ENCODE assay signal across 12 mouse cellular contexts in genomic region chr17:7600555-7600954, GRCm38 (mm10).
DNase-seq lines count a peak whose midpoint lies in the region; ATAC-seq and TF ChIP-seq lines count a peak whose summit lies in the region.
"Had no signal": no experiment of that assay in that cellular context is flagged by ENCODE, and none has a peak within 500 bp of the region (broad histone marks: within the 10 kb centered on the region; RNA-seq: fewer than 3 reads in every experiment).

No protein-coding gene starts in this region.

- TF ChIP-seq POLR2A in lung, adult 2 months (IDR thresholded peaks at IDR 0.05; ENCODE audit: borderline replicate concordance, extremely low read depth, low read depth, low read length) = no peak

- H3K27ac ChIP-seq in neural tube, embryonic 15.5 days (replicated peaks) = no peak overlapping the region
- H3K27ac ChIP-seq in midbrain, embryonic 14.5 days (replicated peaks; ENCODE audit: low read depth, low read length) = no peak overlapping the region
- H3K27ac ChIP-seq in forebrain, embryonic 16.5 days (ENCODE audit: low read length) = no peak overlapping the region
- H3K27ac ChIP-seq: embryonic facial prominence, embryonic 15.5 days; hindbrain, embryonic 10.5 days; liver, embryonic 13.5 days had no signal

- H3K4me3 ChIP-seq in lung, adult 2 months (replicated peaks; ENCODE audit: extremely low read depth, low read depth, low read length) = no peak overlapping the region
- no peak overlapping the region for H3K4me3 ChIP-seq in neural tube, embryonic 15.5 days (replicated peaks)
- H3K4me3 ChIP-seq in midbrain, embryonic 14.5 days (replicated peaks; ENCODE audit: low read depth, low read length) = no peak overlapping the region
- H3K4me3 ChIP-seq in forebrain, embryonic 16.5 days (replicated peaks; ENCODE audit: low read length) = no peak overlapping the region
- H3K4me3 ChIP-seq: embryonic facial prominence, embryonic 15.5 days; hindbrain, embryonic 10.5 days; liver, embryonic 13.5 days; myocyte had no signal

- DNase-seq in cerebellum, postnatal 10 days = peak; percentile 15 to 39
- no peak for DNase-seq in cerebellum, adult 9-10 months
- DNase-seq in urinary bladder, postnatal 14 days (ENCODE audit: low spot score) = peak; percentile 63
- no peak for DNase-seq in urinary bladder, postnatal 10 days (ENCODE audit: low spot score)
- peak; percentile 24 for DNase-seq in lung, adult 2 months
- no peak for DNase-seq in midbrain, embryonic 14.5 days
- DNase-seq: liver, embryonic 13.5 days had no signal

- H3K4me2 ChIP-seq in neural tube, embryonic 15.5 days = no peak overlapping the region
- no peak overlapping the region for H3K4me2 ChIP-seq in midbrain, embryonic 14.5 days (ENCODE audit: low read length)
- no peak overlapping the region for H3K4me2 ChIP-seq in forebrain, embryonic 16.5 days (ENCODE audit: low read length)
- H3K4me2 ChIP-seq: embryonic facial prominence, embryonic 15.5 days; liver, embryonic 13.5 days had no signal

- TF ChIP-seq CTCF in lung, adult 2 months (IDR thresholded peaks at IDR 0.05; ENCODE audit: insufficient read depth, low read length) = no peak

- no peaks in the 10 kb centered on the region for H3K4me1 ChIP-seq in lung, adult 2 months (ENCODE audit: control insufficient read depth, insufficient read depth, low read length)
- no peaks in the 10 kb centered on the region for H3K4me1 ChIP-seq in neural tube, embryonic 15.5 days
- H3K4me1 ChIP-seq in midbrain, embryonic 14.5 days (ENCODE audit: control insufficient read depth, insufficient read depth, low read length) = no peaks in the 10 kb centered on the region
- H3K4me1 ChIP-seq in forebrain, embryonic 16.5 days (replicated peaks; ENCODE audit: control insufficient read depth, insufficient read depth, low read length) = peaks cover 3% of the 10 kb centered on the region
- H3K4me1 ChIP-seq: hindbrain, embryonic 10.5 days; liver, embryonic 13.5 days had no signal

- no peaks in the 10 kb centered on the region for H3K9me3 ChIP-seq in neural tube, embryonic 15.5 days (replicated peaks)
- H3K9me3 ChIP-seq in midbrain, embryonic 14.5 days (ENCODE audit: control insufficient read depth, low read length) = no peaks in the 10 kb centered on the region
- peaks cover 3% of the 10 kb centered on the region for H3K9me3 ChIP-seq in forebrain, embryonic 16.5 days (ENCODE audit: control insufficient read depth, low read length)
- H3K9me3 ChIP-seq: embryonic facial prominence, embryonic 15.5 days; liver, embryonic 13.5 days had no signal

- WGBS in lung, adult 2 months = 66% methylated on average over 2 of the region's 2 CpGs
- 70% methylated on average over 2 of the region's 2 CpGs for WGBS in neural tube, embryonic 15.5 days
- WGBS in midbrain, embryonic 14.5 days = 73% methylated on average over 2 of the region's 2 CpGs
- 55% methylated on average over 2 of the region's 2 CpGs for WGBS in forebrain, embryonic 16.5 days

- ATAC-seq in neural tube, embryonic 15.5 days (ENCODE audit: low FRiP score) = no peak
- ATAC-seq in midbrain, embryonic 14.5 days (ENCODE audit: low FRiP score, low TSS enrichment) = no peak
- ATAC-seq in forebrain, embryonic 16.5 days = no peak

- no peaks in the 10 kb centered on the region for H3K36me3 ChIP-seq in neural tube, embryonic 15.5 days
- no peaks in the 10 kb centered on the region for H3K36me3 ChIP-seq in midbrain, embryonic 14.5 days (ENCODE audit: control insufficient read depth, insufficient read depth, low read length)
- H3K36me3 ChIP-seq in forebrain, embryonic 16.5 days (ENCODE audit: control insufficient read depth, insufficient read depth) = no peaks in the 10 kb centered on the region
- H3K36me3 ChIP-seq: embryonic facial prominence, embryonic 15.5 days; hindbrain, embryonic 10.5 days; liver, embryonic 13.5 days had no signal

- no peaks in the 10 kb centered on the region for H3K27me3 ChIP-seq in neural tube, embryonic 15.5 days (replicated peaks)
- H3K27me3 ChIP-seq in midbrain, embryonic 14.5 days (ENCODE audit: control insufficient read depth, insufficient read depth, low read length) = no peaks in the 10 kb centered on the region
- H3K27me3 ChIP-seq in forebrain, embryonic 16.5 days (replicated peaks; ENCODE audit: control insufficient read depth, insufficient read depth, low read length) = no peaks in the 10 kb centered on the region
- H3K27me3 ChIP-seq: embryonic facial prominence, embryonic 15.5 days; liver, embryonic 13.5 days had no signal

- H3K9ac ChIP-seq in neural tube, embryonic 15.5 days (replicated peaks) = no peak overlapping the region
- H3K9ac ChIP-seq in midbrain, embryonic 14.5 days (replicated peaks; ENCODE audit: low read length) = no peak overlapping the region
- H3K9ac ChIP-seq in forebrain, embryonic 16.5 days (replicated peaks; ENCODE audit: low read depth, low read length) = no peak overlapping the region
- H3K9ac ChIP-seq: embryonic facial prominence, embryonic 15.5 days; liver, embryonic 13.5 days had no signal

Comparison
In these comparisons a context has a peak if more than half of its experiments do, and no peak if none do; other contexts are left out.
1. DNase-seq: peak in cerebellum, postnatal 10 days (2 of 2), urinary bladder, postnatal 14 days (single experiment) and lung, adult 2 months (single experiment); none in cerebellum, adult 9-10 months (single experiment), urinary bladder, postnatal 10 days (single experiment) and midbrain, embryonic 14.5 days (single experiment).